Mouse (Mus musculus) C2C12 (cell line): Measurements from ENCODE around the gene Myo10. TPM values are rescaled to one million over a fixed set of nuclear protein-coding genes. Genes with fewer than 3 reads are reported as not detected.

Experiments
- H3K27me3 ChIP-seq: one replicate; pipeline ENCODE4 v1.6.1; 2011; ENCODE audit not compliant: control insufficient read depth, insufficient read depth, insufficient read length
- H3K36me3 ChIP-seq: one replicate; pipeline ENCODE4 v1.6.1; 2011; ENCODE audit not compliant: control insufficient read depth, insufficient read depth
- H3K4me3 ChIP-seq: one replicate; pipeline ENCODE4 v1.5.1; 2011; ENCODE audit warnings: mild to moderate bottlenecking, control low read depth; ENCODE audit not compliant: poor library complexity, insufficient read depth, severe bottlenecking
- H3K79me2 ChIP-seq: one replicate; pipeline ENCODE4 v1.6.1; 2011; ENCODE audit not compliant: control insufficient read depth, insufficient read depth
- H3K79me3 ChIP-seq: one replicate; pipeline ENCODE4 v1.6.1; 2011; ENCODE audit warnings: low read depth, control low read depth
- H3ac ChIP-seq: one replicate; pipeline ENCODE3; 2011; ENCODE audit warnings: low read depth; ENCODE audit not compliant: control insufficient read depth, insufficient read length
- CEBPB ChIP-seq: IDR thresholded peaks from one replicate; pipeline ENCODE4 v1.6.1; 2011; ENCODE audit warnings: low read depth, mild to moderate bottlenecking, control low read depth, moderate library complexity
- CTCF ChIP-seq: IDR thresholded peaks from one replicate; pipeline ENCODE4 v1.5.1; 2011; ENCODE audit not compliant: control insufficient read depth, insufficient read depth, insufficient read length
- FOSL1 ChIP-seq: IDR thresholded peaks from one replicate; pipeline ENCODE4 v1.8.0; 2011; ENCODE audit warnings: mild to moderate bottlenecking, low read length; ENCODE audit not compliant: poor library complexity, insufficient read depth, severe bottlenecking
- MAX ChIP-seq: IDR thresholded peaks from one replicate; pipeline ENCODE4 v1.6.1; 2011; ENCODE audit warnings: mild to moderate bottlenecking, control low read depth
- MYOD1 ChIP-seq: IDR thresholded peaks from one replicate; pipeline ENCODE4 v1.6.1; 2011; ENCODE audit warnings: low read depth; ENCODE audit not compliant: control insufficient read depth, insufficient read length
- MYOG ChIP-seq: IDR thresholded peaks from one replicate; pipeline ENCODE4 v1.6.1; 2011; ENCODE audit not compliant: control insufficient read depth, insufficient read length; ENCODE audit errors: extremely low read depth
- USF1 ChIP-seq: IDR thresholded peaks from one replicate; pipeline ENCODE4 v1.6.1; 2011; ENCODE audit warnings: low read depth, mild to moderate bottlenecking, control low read depth, moderate library complexity
- polyA plus RNA-seq: library from polyadenylated mRNA; unstranded; fragments of >200 nt; fragmentation: generic; extraction: Trizol; gene quantifications from one replicate; pipeline ENCODE4 v1.2.1, GENCODE M21; 2012; ENCODE audit warnings: missing spikeins

Gene Myo10
- polyA plus RNA-seq, 1 experiment = 89.8 TPM

DNA sequence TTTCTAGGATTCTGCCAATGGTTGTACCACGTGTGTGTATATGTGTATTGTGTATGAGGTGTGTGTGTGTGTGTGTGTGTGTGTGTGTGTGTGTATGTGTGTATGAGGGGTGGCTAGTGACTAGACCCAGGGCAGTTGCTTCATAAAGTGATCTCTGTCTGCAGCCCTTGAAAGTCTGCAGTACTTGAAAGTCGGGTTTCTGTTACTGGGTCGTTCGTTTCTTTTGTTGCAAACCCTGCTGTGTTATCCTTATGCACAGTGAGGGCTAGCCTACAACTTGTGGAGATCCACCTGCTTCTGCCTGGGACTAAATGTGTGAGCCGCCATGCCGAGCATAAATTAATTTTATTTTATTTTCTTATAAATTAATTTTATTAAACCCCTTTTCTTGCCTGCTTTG lies 133.2 kb downstream of the Myo10 start:
- Histone ChIP-seq H3K36me3 (peaks cover 77% of the 10 kb centered on the region), H3K27me3 (no peaks in the 10 kb centered on the region), H3K4me3 (no peak overlapping the region), H3K79me3 (peaks cover 3% of the 10 kb centered on the region), H3ac (no peak overlapping the region), H3K79me2 (peaks cover 11% of the 10 kb centered on the region)
- TF ChIP-seq MAX (no peak), USF1 (no peak), FOSL1 (no peak), CTCF (no peak), MYOG (no peak)

DNA sequence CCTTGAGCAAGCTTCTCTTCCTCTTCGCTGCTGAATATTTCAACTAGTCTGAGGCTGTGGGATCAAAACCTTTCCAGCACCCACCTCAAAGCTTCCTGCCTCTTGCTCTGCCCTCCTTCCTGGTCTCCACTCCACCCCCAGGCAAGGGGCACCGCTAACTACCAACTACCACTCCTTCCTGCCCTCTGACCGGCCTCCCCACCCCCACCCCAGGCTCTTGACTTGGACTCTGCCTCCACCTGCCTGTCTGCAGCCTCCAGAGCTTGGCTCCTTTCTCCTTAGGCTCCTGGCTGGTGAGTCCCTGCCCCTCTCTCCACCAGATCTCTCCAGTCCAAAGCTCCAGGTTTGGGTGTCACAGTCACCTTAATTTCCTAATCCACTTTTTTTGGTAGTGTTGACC lies 133.7 kb downstream of the Myo10 start:
- H3K36me3 ChIP-seq = peaks cover 76% of the 10 kb centered on the region
- TF ChIP-seq MYOG (no peak), MAX (no peak), USF1 (no peak), CEBPB (no peak), MYOD1 (no peak)
- no peak overlapping the region for H3ac ChIP-seq
- no peaks in the 10 kb centered on the region for H3K27me3 ChIP-seq
- H3K79me2 ChIP-seq = peaks cover 11% of the 10 kb centered on the region
- no peak overlapping the region for H3K4me3 ChIP-seq
- peaks cover 3% of the 10 kb centered on the region for H3K79me3 ChIP-seq

GRCm38 (mm10) chr15:25758037-25758436 lies 135.7 kb downstream of the Myo10 start:
- Histone ChIP-seq H3K4me3 (no peak overlapping the region), H3ac (no peak overlapping the region), H3K27me3 (no peaks in the 10 kb centered on the region), H3K36me3 (peaks cover 82% of the 10 kb centered on the region), H3K79me2 (peaks cover 20% of the 10 kb centered on the region), H3K79me3 (peaks cover 7% of the 10 kb centered on the region)
- TF ChIP-seq MYOG = no peak
- no peak for TF ChIP-seq CEBPB
- TF ChIP-seq MYOD1 = no peak
- no peak for TF ChIP-seq CTCF

GRCm38 (mm10) chr15:25758500-25759086 lies 136.3 kb downstream of the Myo10 start:
- no peak overlapping the region for H3ac ChIP-seq
- no peaks in the 10 kb centered on the region for H3K27me3 ChIP-seq
- peaks cover 11% of the 10 kb centered on the region for H3K79me3 ChIP-seq
- peaks cover 86% of the 10 kb centered on the region for H3K36me3 ChIP-seq
- H3K79me2 ChIP-seq = peaks cover 25% of the 10 kb centered on the region
- no peak for TF ChIP-seq MYOD1
- TF ChIP-seq FOSL1 = no peak
- no peak for TF ChIP-seq MYOG
- TF ChIP-seq CEBPB = no peak
- TF ChIP-seq CTCF = no peak
- no peak for TF ChIP-seq MAX
- no peak for TF ChIP-seq USF1
- H3K4me3 ChIP-seq = no peak overlapping the region

DNA sequence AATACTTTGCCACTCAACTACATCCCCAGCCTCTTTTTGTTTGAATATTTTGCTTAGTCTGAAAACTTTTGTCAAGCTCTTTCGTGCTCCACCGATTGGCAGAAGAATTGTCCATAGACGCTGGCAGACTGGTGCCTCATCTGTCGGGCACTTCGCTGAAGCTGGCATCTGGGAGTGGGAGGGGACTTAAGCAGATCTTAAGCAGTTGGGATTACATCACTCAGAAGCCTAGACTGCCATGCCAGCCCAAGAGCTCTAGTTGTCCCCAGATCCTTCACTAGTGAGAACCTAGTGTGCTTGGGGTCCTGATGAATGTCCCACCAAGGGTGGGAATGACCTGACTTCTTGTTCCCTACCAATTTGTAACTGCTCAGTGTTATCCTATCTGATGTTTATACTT lies 138.0 kb downstream of the Myo10 start:
- Histone ChIP-seq H3K4me3 (no peak overlapping the region), H3K79me3 (peaks cover 15% of the 10 kb centered on the region), H3ac (no peak overlapping the region), H3K27me3 (no peaks in the 10 kb centered on the region), H3K79me2 (peaks cover 43% of the 10 kb centered on the region), H3K36me3 (peaks cover 88% of the 10 kb centered on the region)
- no peak for TF ChIP-seq USF1
- no peak for TF ChIP-seq MAX
- TF ChIP-seq MYOG = no peak
- no peak for TF ChIP-seq MYOD1
- TF ChIP-seq FOSL1 = no peak
- TF ChIP-seq CTCF = no peak
- TF ChIP-seq CEBPB = no peak

GRCm38 (mm10) chr15:25761049-25761448 lies 138.7 kb downstream of the Myo10 start:
- H3K79me3 ChIP-seq = peaks cover 15% of the 10 kb centered on the region
- no peak overlapping the region for H3ac ChIP-seq
- TF ChIP-seq MYOG = no peak
- no peak for TF ChIP-seq CEBPB
- TF ChIP-seq FOSL1 = no peak
- TF ChIP-seq MAX = no peak
- no peak for TF ChIP-seq CTCF
- no peak for TF ChIP-seq USF1
- TF ChIP-seq MYOD1 = no peak
- H3K36me3 ChIP-seq = peaks cover 89% of the 10 kb centered on the region
- no peak overlapping the region for H3K4me3 ChIP-seq
- H3K79me2 ChIP-seq = peaks cover 50% of the 10 kb centered on the region
- no peaks in the 10 kb centered on the region for H3K27me3 ChIP-seq
